Mouse (Mus musculus) cerebellum, postnatal 36 days (tissue): ENCODE measurements at regions not wholly inside any gene's neighbourhood (a gene's known extent, or its start where the extent isn't known, plus 50 kb on each side); places are given as distances from the start of the nearest gene placed in this dataset.

Source experiments
- DNase-seq, 2 experiments: peaks; one replicate each; pipeline ENCODE4 v3.0.0; 2021 to 2022; ENCODE audit warnings: mixed read lengths in 2 of 2

- no peak for DNase-seq
Measured at GRCm38 (mm10) chr12:69452986-69453385, 80.7 kb upstream of the Gm9887 start.

GRCm38 (mm10) chr12:69451110-69451509 is 78.9 kb upstream of the Gm9887 start:
- no peak for DNase-seq

- DNase-seq: no peak
Measured at GRCm38 (mm10) chr12:69447962-69448767, 75.9 kb upstream of the Gm9887 start.

GRCm38 (mm10) chr12:69447322-69447827 is 75.1 kb upstream of the Gm9887 start:
- DNase-seq: no peak

GRCm38 (mm10) chr12:69446468-69447321 is 74.4 kb upstream of the Gm9887 start:
- peak; percentile 25 to 38 for DNase-seq

GRCm38 (mm10) chr12:69446085-69446467 is 73.8 kb upstream of the Gm9887 start:
- DNase-seq: no peak

- no peak for DNase-seq
Measured at GRCm38 (mm10) chr12:69442321-69442720, 70.1 kb upstream of the Gm9887 start.

- DNase-seq: no peak
Measured at GRCm38 (mm10) chr12:69441764-69442163, 69.5 kb upstream of the Gm9887 start.

GRCm38 (mm10) chr12:69438271-69438670 is 66.0 kb upstream of the Gm9887 start:
- DNase-seq: no peak

- DNase-seq: no peak
Measured at GRCm38 (mm10) chr12:69436839-69437501, 64.7 kb upstream of the Gm9887 start.

GRCm38 (mm10) chr12:69434315-69434714 is 62.1 kb upstream of the Gm9887 start:
- DNase-seq: no peak

GRCm38 (mm10) chr12:69432086-69432485 is 59.8 kb upstream of the Gm9887 start:
- no peak for DNase-seq

- DNase-seq: no peak
Measured at GRCm38 (mm10) chr12:69428108-69428507, 55.9 kb upstream of the Gm9887 start.

GRCm38 (mm10) chr12:69425610-69426009 is 53.4 kb upstream of the Gm9887 start:
- DNase-seq: no peak

GRCm38 (mm10) chr12:69424971-69425370 is 52.7 kb upstream of the Gm9887 start:
- no peak for DNase-seq
